Mouse (Mus musculus) liver, adult 2 months (tissue): ENCODE measurements around the gene Wdr73.

ENCODE experiments used
- CTCF ChIP-seq: fragments of 200-500 bp; IDR thresholded peaks from 2 replicates; pipeline ENCODE4 v1.5.1; 2011; ENCODE audit warnings: low read depth, low read length, control low read depth
- POLR2A ChIP-seq: fragments of 200-500 bp; IDR thresholded peaks from 2 replicates; pipeline ENCODE4 v1.6.1; 2011; ENCODE audit warnings: low read length, control low read depth; ENCODE audit not compliant: insufficient read depth; ENCODE audit errors: extremely low read depth

GRCm38 (mm10) chr7:80911053-80911452, 10.0 kb upstream of the Wdr73 start:
- no peak for TF ChIP-seq POLR2A
- TF ChIP-seq CTCF: no peak
